Mouse (Mus musculus): ENCODE measurements around the gene Evc.

Evc gene

GRCm38 (mm10) chr5:37310026-37310425 is 26.7 kb downstream of the Evc start:
- no peak for DNase-seq (ENCODE audit: low spot score in 2 of 2)

DNA sequence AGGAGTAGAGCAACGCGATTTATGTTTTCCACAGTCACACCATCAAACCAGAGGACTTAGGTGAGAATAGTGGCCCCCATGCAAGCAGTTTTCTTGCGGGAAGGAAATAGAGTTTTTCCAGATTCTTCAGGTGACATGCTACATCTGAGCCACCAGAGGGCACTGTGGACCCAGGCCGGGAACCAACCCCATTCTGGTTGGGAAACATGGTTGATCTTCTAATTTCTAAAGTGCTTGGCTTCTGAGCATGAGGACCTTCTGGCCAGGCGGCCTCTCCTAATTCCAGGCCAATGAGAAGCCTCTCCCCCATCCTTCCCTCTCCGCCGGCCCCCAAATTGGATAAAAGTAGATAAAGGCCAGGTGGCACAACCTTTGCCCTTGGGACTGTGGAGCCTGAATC is 38.3 kb downstream of the Evc start:
- no peak for DNase-seq (ENCODE audit: low spot score in 2 of 2)

- no peak for DNase-seq (ENCODE audit: low spot score in 2 of 2)
Observed at GRCm38 (mm10) chr5:37296717-37297116, 40.0 kb downstream of the Evc start.

- DNase-seq (ENCODE audit: low spot score in 2 of 2) = peak in 1 of 2 experiments; percentile 54
Observed at GRCm38 (mm10) chr5:37290983-37291382, 45.7 kb downstream of the Evc start.

DNA sequence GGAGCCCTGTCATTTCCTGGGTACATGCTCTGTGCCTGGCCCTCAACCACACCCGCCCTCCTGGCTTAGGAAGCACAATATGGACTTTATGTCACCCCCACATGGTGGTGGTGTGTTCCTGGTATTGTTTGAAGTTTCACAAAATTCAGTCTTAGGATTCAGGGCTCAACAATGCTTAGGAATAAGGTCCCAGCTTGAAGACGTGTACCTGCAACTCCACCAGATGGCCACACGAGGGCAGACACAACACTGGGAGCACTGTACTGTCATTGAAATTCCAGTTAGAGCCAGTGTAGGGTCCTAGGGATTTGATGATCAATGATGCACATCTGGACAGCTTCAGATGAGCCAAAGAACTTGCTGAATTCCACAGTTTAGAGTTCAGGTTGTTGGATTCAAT is 47.5 kb downstream of the Evc start:
- DNase-seq (ENCODE audit: low spot score in 2 of 2) = peak; percentile 48 to 76

- peak; percentile 49 to 66 for DNase-seq (ENCODE audit: low spot score in 2 of 2)
Observed at GRCm38 (mm10) chr5:37288374-37288773, 48.3 kb downstream of the Evc start.

- peak in 1 of 2 experiments; percentile 20 for DNase-seq (ENCODE audit: low spot score in 2 of 2)
Observed at GRCm38 (mm10) chr5:37281021-37281420, 55.7 kb downstream of the Evc start.

DNA sequence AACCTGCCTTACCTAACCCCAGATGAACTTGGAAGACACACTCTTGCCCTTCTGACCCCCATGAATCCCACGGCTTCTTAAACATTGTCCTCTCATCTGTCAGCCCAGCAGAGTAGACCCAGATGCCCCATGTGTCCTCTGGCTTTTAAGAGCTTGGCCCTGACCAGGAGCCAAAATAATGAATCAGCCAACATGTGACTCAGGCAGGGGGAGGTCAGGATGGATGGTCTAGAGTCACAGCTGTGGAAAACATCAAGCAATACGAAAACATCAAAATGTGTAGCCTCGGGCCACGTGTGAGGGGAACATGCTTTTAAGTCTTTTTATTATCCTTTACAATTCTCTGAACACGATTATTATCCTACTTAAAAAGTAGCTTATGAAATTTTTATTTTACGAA is 72.9 kb downstream of the Evc start:
- DNase-seq (ENCODE audit: low spot score in 2 of 2) = no peak

DNA sequence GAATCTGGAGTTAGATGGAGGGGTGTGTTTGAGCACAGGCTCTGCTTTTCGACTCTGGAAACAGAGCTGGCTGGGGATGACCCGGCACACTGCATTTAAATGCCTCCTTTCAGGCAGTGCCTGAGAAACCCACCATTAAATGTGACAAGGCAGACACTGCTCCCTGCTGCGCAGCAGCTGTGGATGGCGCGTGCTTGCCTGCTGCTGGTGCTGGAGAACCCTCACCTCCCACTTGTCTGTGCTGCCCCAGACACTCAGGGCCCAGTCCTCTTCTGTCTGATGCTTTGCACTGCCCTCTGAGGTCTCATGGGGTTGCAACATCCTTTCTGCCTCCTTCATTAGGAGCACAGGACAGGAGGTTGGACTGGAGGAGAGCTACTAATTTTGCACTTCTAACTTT is 75.0 kb downstream of the Evc start:
- no peak for DNase-seq (ENCODE audit: low spot score in 2 of 2)

DNA sequence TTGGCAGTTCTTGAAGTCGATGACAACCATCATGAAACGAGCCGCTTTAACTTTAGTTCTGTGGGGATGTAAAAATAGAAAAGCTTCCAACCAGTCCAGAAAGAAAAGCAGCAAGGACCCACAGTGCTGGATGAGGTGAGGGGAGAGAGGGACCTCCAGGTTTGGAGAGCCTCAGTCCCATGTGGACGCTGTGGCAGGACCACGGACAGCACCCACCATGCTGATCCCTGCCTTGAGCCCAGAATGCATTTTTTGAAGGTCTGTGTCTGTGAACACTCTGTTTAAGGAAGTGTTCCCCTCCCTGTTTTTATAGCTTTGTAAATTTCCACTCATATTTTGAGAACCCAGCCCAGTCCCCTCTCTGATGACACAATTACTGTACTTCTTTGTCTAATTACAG is 79.5 kb downstream of the Evc start:
- DNase-seq (ENCODE audit: low spot score in 2 of 2) = no peak

DNA sequence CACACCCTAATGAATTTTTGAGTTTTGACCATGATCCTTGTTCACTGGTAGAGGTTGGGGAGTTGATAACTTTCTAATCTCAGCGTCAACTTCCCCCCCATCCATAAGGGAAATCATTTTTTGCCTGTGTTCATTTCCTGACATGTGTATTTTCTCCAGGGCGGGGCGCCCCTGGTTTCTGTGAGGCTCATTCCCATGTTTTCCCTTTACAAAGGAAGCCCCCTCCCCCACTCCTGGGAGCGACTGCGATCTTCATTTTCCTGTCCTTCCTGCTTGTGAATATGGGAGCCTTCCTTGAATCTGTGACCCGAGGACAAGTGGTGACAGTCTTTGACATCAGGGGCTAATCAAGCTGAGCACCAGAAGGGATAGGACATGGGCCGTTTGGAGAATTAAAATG is 79.9 kb downstream of the Evc start:
- no peak for DNase-seq (ENCODE audit: low spot score in 2 of 2)

GRCm38 (mm10) chr5:37254523-37254922 is 82.2 kb downstream of the Evc start:
- DNase-seq (ENCODE audit: low spot score in 2 of 2) = no peak

GRCm38 (mm10) chr5:37252101-37252804 is 84.4 kb downstream of the Evc start:
- peak in 1 of 2 experiments; percentile 73 for DNase-seq (ENCODE audit: low spot score in 2 of 2)

DNA sequence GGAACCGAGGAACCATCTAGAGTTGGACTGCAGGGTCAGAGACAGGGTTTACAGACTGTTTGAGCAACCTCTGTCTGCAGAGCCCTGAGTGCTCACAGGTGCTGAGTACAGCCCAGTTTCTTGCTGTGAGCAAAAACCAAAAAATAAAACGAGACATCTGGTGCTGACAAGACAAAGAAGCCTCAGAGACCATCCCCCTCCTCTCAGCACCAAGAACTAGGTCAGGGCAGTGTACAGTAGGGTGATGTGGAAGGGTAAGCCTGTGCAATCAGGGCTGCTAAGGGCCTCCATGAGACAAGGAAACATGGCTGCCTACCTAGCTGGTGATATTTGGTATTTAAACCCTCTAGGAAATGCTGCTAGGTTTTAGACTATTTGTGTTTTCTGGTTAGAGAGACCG is 85.1 kb downstream of the Evc start:
- DNase-seq (ENCODE audit: low spot score in 2 of 2) = no peak

GRCm38 (mm10) chr5:37248870-37249269 is 87.8 kb downstream of the Evc start:
- DNase-seq (ENCODE audit: low spot score in 2 of 2) = no peak

DNA sequence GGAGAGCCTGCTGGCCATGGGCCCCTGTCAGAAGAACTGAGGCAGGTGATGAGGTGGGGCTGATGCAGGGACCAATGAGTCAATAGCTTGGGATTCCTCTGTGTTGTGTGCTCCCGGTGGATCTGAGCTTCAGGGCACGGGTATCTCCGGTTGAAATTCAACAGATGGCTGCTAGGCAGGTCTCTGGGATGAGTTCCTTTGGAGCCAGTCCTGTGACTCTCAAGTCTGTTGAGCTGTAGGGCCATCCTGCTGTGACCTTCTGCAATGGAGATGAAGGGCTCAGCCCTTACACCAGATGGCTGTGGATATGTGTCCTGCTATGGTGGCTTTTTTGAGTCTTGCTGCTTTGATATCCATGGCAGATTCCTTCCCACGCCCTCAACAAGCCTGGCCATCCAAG is 89.2 kb downstream of the Evc start:
- no peak for DNase-seq (ENCODE audit: low spot score in 2 of 2)

GRCm38 (mm10) chr5:37246138-37246910 is 90.4 kb downstream of the Evc start:
- no peak for DNase-seq (ENCODE audit: low spot score in 2 of 2)

GRCm38 (mm10) chr5:37245651-37246050 is 91.0 kb downstream of the Evc start:
- peak; percentile 74 to 80 for DNase-seq (ENCODE audit: low spot score in 2 of 2)

- DNase-seq (ENCODE audit: low spot score in 2 of 2) = no peak
Observed at GRCm38 (mm10) chr5:37244666-37245242, 91.9 kb downstream of the Evc start.

DNA sequence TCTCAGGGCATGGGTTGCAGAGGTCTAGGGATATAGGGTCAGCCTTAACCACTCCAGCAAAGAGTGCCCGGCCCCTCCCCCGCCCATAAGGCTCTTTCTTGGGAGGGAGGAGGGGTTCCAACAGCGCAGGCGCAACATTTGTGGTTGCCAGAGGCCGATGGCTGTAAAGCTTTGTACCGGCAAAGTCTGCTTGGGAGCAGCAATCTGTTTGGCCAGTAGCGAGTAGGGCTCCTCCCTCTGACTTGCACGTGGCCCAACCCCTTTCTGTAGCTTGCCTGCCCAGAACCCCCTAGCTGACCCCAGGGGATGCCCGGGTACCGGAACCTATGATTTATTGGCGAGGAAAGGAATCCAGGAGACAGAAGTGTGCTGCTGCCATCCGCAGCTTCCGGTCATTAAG is 92.5 kb downstream of the Evc start:
- DNase-seq (ENCODE audit: low spot score in 2 of 2) = peak; percentile 74 to 80

- peak in 1 of 2 experiments; percentile 45 for DNase-seq (ENCODE audit: low spot score in 2 of 2)
Observed at GRCm38 (mm10) chr5:37243169-37243886, 93.4 kb downstream of the Evc start.

Measured in frontal cortex, postnatal 36 days (tissue).